Mouse (Mus musculus) right cerebral cortex, postnatal 36 days (tissue): Measurements from ENCODE around the gene Olfr578.

Experiments used
- DNase-seq, 2 experiments: peaks; one replicate each; pipeline ENCODE4 v3.0.0; 2022; ENCODE audit warnings: low spot score in 2 of 2, mixed read lengths in 1 of 2

Olfr578 gene

DNA sequence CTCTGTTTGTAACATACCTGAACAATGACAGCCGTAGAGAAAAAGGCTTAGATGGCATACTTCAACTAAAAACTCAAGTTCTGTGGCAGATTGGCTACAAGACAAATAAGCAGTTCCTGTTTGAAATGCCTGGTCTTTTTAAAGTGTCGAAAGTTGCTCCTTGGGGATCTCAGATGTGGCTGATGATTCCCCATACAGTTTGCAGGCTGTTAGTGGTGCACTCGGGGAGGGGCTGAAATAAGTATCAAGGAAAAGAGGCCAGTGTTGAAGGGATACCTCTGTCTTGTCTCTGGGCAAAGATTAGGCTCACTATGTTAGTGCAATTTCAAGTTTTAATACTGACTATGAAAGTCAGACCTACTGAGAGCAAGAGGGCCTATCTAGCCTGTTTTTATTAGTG, at the start of gene Olfr578:
TSS of gene Olfr578 (minus strand) at position 101 of the 400 bp plus-strand sequence.
- no peak for DNase-seq

DNA sequence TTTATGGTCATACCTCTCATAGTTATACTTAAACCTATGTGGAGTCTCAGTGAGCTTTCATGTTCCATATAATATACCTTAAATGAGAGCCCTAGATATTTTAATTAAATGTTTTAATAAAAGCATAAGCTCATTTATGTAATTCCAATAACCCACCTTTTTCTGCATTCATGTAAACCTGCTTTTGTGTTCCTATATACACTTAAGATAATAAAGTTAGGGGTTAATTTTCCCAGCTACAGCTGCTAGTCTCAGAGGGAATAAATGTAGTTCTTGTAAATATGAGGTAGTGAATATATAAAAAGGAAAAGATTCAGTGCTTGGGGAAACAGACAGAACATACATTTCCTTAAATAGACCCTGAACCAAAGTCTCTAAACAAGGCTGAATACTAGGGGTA, 48.6 kb upstream of the Olfr578 start, which contains the start of gene Olfr582:
TSS of gene Olfr582 (plus strand) at position 301 of the 400 bp plus-strand sequence.
- no peak for DNase-seq

DNA sequence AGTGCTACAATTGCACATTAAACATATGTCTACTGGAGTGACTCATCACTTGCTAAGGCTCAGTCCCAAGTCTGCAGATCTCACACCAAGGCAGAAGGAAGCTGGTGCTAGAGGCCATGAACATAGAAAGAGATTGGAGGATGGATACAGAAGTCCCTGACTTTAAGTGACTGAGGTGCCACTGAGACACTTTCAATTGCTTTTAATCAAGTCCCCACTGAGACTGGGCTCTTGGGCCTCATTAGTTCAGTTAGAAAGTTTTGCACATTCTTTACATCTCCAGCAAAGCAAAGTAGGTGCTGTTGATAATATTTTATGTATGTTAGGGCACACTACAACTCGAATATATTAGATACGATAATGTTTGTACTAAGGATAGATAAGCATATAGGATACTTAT, 13.3 kb downstream of the Olfr578 start, which contains the start of gene Olfr577:
TSS of gene Olfr577 (minus strand) at position 101 of the 400 bp plus-strand sequence.
- DNase-seq, result no peak

DNA sequence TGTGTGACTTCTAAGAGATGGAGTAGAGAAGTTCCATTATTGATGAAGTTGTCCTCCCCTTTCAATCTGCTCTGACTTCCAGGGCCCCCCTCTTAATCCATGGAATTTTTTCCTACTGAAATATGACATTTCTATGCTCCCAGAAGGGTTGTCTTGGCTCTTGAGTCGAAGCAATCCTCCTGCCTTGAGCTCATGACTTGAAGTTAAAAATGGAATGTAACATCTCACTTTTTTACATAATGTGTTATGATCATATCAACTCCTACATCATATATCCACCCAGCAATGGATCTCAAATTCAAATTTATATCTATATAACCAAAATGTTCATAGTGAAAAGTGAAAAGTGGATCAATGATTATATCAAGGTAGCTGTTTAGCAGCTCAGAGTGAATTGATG, 14.7 kb downstream of the Olfr578 start:
- no peak for DNase-seq

DNA sequence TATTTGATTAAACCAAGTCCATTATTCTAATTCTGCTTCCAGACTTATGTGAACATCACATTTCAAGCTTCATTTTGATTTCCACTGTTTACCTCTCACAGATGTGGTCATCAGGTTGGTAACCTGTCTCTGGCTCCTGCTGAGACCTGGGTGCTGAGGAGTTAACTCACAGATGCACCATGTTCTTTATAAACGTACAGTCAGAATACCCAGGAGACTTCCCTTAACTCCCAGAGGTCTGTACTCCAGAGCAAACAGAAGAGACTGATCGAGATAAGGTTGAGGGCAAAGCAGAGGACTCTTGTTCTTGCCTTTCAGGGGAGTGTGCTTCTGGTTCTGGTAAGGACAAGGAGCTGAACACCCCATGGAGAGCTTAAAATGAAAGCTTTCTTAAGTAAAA, 26.8 kb downstream of the Olfr578 start, which contains the start of gene Olfr576:
TSS of gene Olfr576 (plus strand) at position 301 of the 400 bp plus-strand sequence.
- no peak for DNase-seq

DNA sequence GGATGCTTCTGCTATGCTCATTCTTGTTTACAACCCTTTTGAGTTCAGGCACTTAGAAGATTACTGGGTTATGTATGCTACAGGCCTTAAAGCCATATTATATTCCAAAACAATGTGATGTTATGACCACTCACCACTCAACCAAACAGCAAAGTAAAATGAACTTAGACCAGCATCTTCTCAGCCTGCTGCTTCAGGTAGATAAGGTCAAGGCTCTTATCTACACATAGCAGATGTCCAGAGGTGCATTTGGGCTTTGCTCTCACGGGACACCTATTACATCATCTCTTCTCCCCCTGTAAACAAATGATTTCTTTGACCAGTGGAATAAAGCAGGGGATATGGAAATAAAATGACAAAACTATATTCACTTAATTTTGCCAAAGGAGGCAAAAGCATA, 30.5 kb downstream of the Olfr578 start, which contains the start of gene Olfr575:
TSS of gene Olfr575 (minus strand) at position 183 of the 400 bp plus-strand sequence.
- DNase-seq, result no peak

DNA sequence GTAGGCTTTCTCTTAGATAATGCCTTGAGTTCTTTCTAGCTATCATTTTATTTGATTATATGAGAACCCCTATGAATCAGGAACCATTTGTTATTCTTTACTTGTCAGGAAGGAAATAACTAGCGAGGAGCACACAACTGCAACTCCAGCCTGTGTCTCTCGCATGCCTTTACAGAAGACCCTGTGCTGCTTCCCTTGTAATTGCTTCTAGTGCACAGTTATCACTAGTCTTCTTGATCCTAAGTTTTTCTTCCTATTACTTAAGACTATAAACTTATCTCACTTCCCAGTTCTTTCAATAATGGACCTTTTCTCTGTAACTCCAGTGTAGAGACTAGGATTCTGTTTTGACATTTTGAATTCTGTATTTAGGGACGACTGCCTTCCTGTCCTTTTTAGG, 31.0 kb downstream of the Olfr578 start:
- no peak for DNase-seq

DNA sequence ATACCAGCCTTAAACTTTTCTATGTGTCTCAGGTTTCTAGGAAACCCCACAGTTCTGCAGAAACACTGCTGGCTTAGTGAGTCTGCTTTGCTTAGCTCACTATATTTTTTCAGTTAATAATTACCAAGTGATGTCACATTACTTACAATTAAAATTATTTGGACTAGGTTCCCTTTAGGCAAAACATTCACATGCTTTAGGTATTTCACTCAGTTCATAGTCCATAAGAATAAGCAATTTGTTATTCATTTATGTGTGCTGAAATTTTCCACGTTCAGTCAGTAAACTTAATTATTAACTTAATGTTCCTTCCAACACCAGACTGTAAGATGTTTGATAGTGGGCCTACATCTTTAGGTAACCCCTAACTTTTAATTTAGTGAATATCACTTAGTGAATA, 38.4 kb downstream of the Olfr578 start:
- no peak for DNase-seq

DNA sequence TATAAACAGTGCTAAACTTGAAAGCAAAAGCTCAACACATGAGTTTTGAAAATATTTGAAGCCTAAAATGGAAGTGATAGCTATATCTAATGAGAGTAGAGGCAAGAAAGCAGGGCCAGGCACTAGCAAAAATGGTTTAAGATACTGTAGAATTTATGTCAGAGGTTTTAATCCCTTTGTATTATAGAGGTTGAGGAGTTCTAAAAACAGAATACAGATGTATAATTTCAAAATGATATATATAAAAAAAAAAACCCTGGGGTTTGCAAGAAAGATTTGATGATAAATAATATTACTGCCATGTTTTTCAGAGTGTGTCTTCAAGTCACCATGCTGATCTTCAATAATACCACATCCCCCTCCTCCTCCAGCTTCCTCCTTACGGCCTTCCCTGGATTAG, 41.0 kb downstream of the Olfr578 start, which contains the start of gene Olfr574:
TSS of gene Olfr574 (plus strand) at position 301 of the 400 bp plus-strand sequence.
- no peak for DNase-seq

DNA sequence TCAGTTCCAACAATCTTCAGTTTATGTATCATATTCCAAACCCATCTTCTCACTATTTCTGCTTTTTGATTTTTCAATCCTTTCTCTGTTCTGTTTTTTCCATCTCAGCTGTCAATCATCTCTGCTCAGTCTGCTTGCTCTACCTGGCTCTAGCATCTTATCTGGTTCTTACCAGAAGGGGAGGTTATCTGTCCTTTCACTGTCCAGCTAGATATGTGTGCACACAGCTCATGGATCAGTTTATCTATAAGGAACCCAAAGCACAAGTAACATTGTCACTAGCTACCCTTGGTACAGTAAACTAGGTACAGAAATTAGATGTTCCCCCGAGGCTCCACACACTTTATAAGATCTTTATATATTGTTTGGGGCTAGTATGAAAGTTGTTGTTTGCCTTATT, 45.7 kb downstream of the Olfr578 start:
- no peak for DNase-seq

DNA sequence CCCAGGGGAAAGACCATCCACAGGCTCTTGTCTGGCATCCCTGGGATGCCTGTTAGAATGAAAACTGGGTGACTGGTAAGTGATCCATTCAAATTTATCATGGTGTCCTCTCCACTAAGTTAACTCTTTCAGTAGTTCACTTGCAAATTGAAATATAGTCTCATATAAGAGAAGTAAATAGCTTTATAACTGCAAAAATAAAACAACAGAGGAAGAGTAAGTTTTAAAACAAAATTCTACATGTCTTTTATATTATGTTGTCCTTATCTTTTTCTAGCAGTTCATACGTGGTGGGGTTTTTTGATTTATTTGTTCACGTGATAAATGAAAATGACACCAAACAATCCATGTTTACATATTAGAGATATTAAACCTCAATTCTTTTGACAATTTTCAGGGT, 46.6 kb downstream of the Olfr578 start, which contains the start of gene Olfr573-ps1:
TSS of gene Olfr573-ps1 (minus strand) at position 101 of the 400 bp plus-strand sequence.
- DNase-seq, result no peak
